Mouse (Mus musculus) MEL (cell line): ENCODE measurements around the gene Tmem54. TPM values are rescaled to one million over a fixed set of nuclear protein-coding genes. Genes with fewer than 3 reads are reported as not detected.

Source experiments
- DNase-seq: peaks from one replicate; pipeline ENCODE4 v3.0.0; 2011; ENCODE audit warnings: low read depth, low spot score
- H3K27ac ChIP-seq: 2 replicates; pipeline ENCODE4 v1.5.1; 2012; ENCODE audit warnings: low read depth, mild to moderate bottlenecking, control low read depth, low read length, moderate library complexity; ENCODE audit not compliant: control insufficient read depth
- H3K27me3 ChIP-seq, 2 experiments: fragments of 150-350 bp in 1 of 2; sonication (generic) in 1 of 2; 2 replicates each; pipeline ENCODE4 v1.6.1; 2012; ENCODE audit warnings: low read length in 2 of 2, mild to moderate bottlenecking in 2 of 2, improper control_type of control experiment in 1 of 2, moderate library complexity in 1 of 2; ENCODE audit not compliant: insufficient read depth in 2 of 2, control insufficient read depth in 1 of 2
- H3K36me3 ChIP-seq, 2 experiments: 2 replicates each; pipeline ENCODE4 v1.6.1; 2012 to 2014; ENCODE audit warnings: low read length in 2 of 2, improper control_type of control experiment in 1 of 2, inconsistent platforms in 1 of 2, mild to moderate bottlenecking in 1 of 2; ENCODE audit not compliant: insufficient read depth in 2 of 2, control insufficient read depth in 1 of 2
- H3K4me1 ChIP-seq, 2 experiments: fragments of 150-350 bp in 1 of 2; sonication (generic) in 1 of 2; 2 replicates each; pipeline ENCODE4 v1.6.1; 2012; ENCODE audit warnings: low read length in 2 of 2, improper control_type of control experiment in 1 of 2, mild to moderate bottlenecking in 1 of 2; ENCODE audit not compliant: insufficient read depth in 2 of 2, control insufficient read depth in 1 of 2
- H3K4me3 ChIP-seq, 2 experiments: fragments of 150-350 bp in 1 of 2; sonication (generic) in 1 of 2; 2 replicates each; pipeline ENCODE4 v1.5.1; 2012; ENCODE audit warnings: low read depth in 2 of 2, low read length in 2 of 2, mild to moderate bottlenecking in 2 of 2, moderate library complexity in 2 of 2, control low read depth in 1 of 2, improper control_type of control experiment in 1 of 2; ENCODE audit not compliant: control insufficient read depth in 1 of 2, insufficient read depth in 1 of 2
- H3K79me2 ChIP-seq: 2 replicates; pipeline ENCODE4 v1.6.1; 2012; ENCODE audit warnings: mild to moderate bottlenecking, low read length, moderate library complexity; ENCODE audit not compliant: control insufficient read depth, poor library complexity, insufficient read depth
- H3K9ac ChIP-seq: 2 replicates; pipeline ENCODE4 v1.6.1; 2012; ENCODE audit warnings: low read depth, mild to moderate bottlenecking, control low read depth, low read length, moderate library complexity; ENCODE audit not compliant: control insufficient read depth, poor library complexity, severe bottlenecking
- H3K9me3 ChIP-seq: fragments of 150-350 bp; sonication (generic); replicated peaks from 2 replicates; pipeline ENCODE4 v1.6.1; 2012; ENCODE audit warnings: mild to moderate bottlenecking, low read length, improper control_type of control experiment, moderate library complexity; ENCODE audit not compliant: insufficient read depth
- BHLHE40 ChIP-seq: IDR thresholded peaks from 2 replicates; pipeline ENCODE4 v1.6.1; 2012; ENCODE audit warnings: low read depth, mild to moderate bottlenecking, inconsistent platforms, low read length, improper control_type of control experiment, borderline replicate concordance
- CHD2 ChIP-seq: IDR thresholded peaks from 2 replicates; pipeline ENCODE4 v1.6.1; 2011; ENCODE audit warnings: low read length, improper control_type of control experiment
- E2F4 ChIP-seq: IDR thresholded peaks from 2 replicates; pipeline ENCODE4 v1.6.1; 2011; ENCODE audit warnings: low read depth, low read length, improper control_type of control experiment, borderline replicate concordance
- ELF1 ChIP-seq: IDR thresholded peaks from 2 replicates; pipeline ENCODE4 v1.6.1; 2014; ENCODE audit warnings: low read depth, mild to moderate bottlenecking, inconsistent platforms, low read length, improper control_type of control experiment, moderate library complexity
- EP300 ChIP-seq, 2 experiments: IDR thresholded peaks; 2 replicates each; pipeline ENCODE4 v1.6.1; 2011; ENCODE audit warnings: improper control_type of control experiment in 2 of 2, low read length in 2 of 2, low read depth in 1 of 2, mild to moderate bottlenecking in 1 of 2
- GABPA ChIP-seq: IDR thresholded peaks from 2 replicates; pipeline ENCODE4 v1.6.1; 2012; ENCODE audit warnings: low read depth, mild to moderate bottlenecking, inconsistent platforms, low read length, improper control_type of control experiment, moderate library complexity
- GATA1 ChIP-seq: IDR thresholded peaks from 2 replicates; pipeline ENCODE4 v1.6.1; 2011; ENCODE audit warnings: low read depth, low read length, improper control_type of control experiment
- JUND ChIP-seq: IDR thresholded peaks from 2 replicates; pipeline ENCODE4 v1.6.1; 2011; ENCODE audit warnings: low read depth, mild to moderate bottlenecking, improper control_type of control experiment, low read length
- KAT2A ChIP-seq: conservative IDR thresholded peaks from 2 replicates; pipeline ENCODE4 v1.6.1; 2012; ENCODE audit warnings: low read depth, low read length, improper control_type of control experiment, inconsistent platforms
- MYB ChIP-seq: IDR thresholded peaks from 2 replicates; pipeline ENCODE4 v1.6.1; 2011; ENCODE audit warnings: mild to moderate bottlenecking, low read depth, low read length, improper control_type of control experiment
- MYC ChIP-seq: IDR thresholded peaks from 2 replicates; pipeline ENCODE4 v1.6.1; 2011; ENCODE audit warnings: low read depth, mild to moderate bottlenecking, low read length, improper control_type of control experiment, moderate library complexity
- NELFE ChIP-seq: IDR thresholded peaks from 2 replicates; pipeline ENCODE4 v1.6.1; 2011; ENCODE audit warnings: low read depth, low read length, improper control_type of control experiment
- POLR2AphosphoS2 ChIP-seq: IDR thresholded peaks from 2 replicates; pipeline ENCODE4 v1.6.1; 2011; ENCODE audit warnings: low read length, improper control_type of control experiment
- POLR2AphosphoS5 ChIP-seq: IDR thresholded peaks from 2 replicates; pipeline ENCODE4 v1.6.1; 2012; ENCODE audit warnings: low read depth, borderline replicate concordance, mild to moderate bottlenecking, inconsistent platforms, low read length, moderate library complexity, mixed read lengths
- RAD21 ChIP-seq: IDR thresholded peaks from 2 replicates; pipeline ENCODE4 v1.6.1; 2011; ENCODE audit warnings: mild to moderate bottlenecking, low read depth, low read length, improper control_type of control experiment
- RCOR1 ChIP-seq: IDR thresholded peaks from 2 replicates; pipeline ENCODE4 v1.6.1; 2012; ENCODE audit warnings: low read depth, mild to moderate bottlenecking, inconsistent platforms, low read length, improper control_type of control experiment
- USF2 ChIP-seq, 2 experiments: IDR thresholded peaks; 2 replicates each; pipeline ENCODE4 v1.6.1; 2011 to 2012; ENCODE audit warnings: improper control_type of control experiment in 2 of 2, low read length in 2 of 2, borderline replicate concordance in 1 of 2, inconsistent platforms in 1 of 2, low read depth in 1 of 2, mild to moderate bottlenecking in 1 of 2; ENCODE audit not compliant: insufficient read depth in 1 of 2
- ZMIZ1 ChIP-seq: IDR thresholded peaks from 2 replicates; pipeline ENCODE4 v1.6.1; 2012; ENCODE audit warnings: low read depth, mild to moderate bottlenecking, inconsistent platforms, low read length, improper control_type of control experiment, moderate library complexity
- polyA plus RNA-seq, 2 experiments: library from polyadenylated mRNA; stranded (reverse) in 1 of 2; unstranded in 1 of 2; fragments of >175 nt in 1 of 2; fragments of >200 nt in 1 of 2; gene quantifications; 2 replicates each; pipeline versions ENCODE4 v1.2.1 to v1.2.4; 2012; ENCODE audit warnings: low replicate concordance in 2 of 2, low read depth in 1 of 2; ENCODE audit not compliant: insufficient read length in 2 of 2, insufficient read depth in 1 of 2, missing spikeins in 1 of 2
- total RNA-seq: library from RNA; depleted of rRNA; stranded (reverse); fragments of 300-350 nt; gene quantifications from 2 replicates; pipeline ENCODE4 v1.2.3, GENCODE M21; 2012

Gene Tmem54
- total and polyA plus RNA-seq, 3 experiments, result not detected

GRCm38 (mm10) chr4:129122719-129123118, 17.4 kb downstream of the Tmem54 start:
- TF ChIP-seq USF2 (IDR thresholded peaks at IDR 0.05; ENCODE audit: borderline replicate concordance in 1 of 2, insufficient read depth in 1 of 2, low read depth in 1 of 2, low read length in 2 of 2) (no peak), E2F4 (no peak), GABPA (no peak), RAD21 (no peak), GATA1 (no peak), JUND (no peak), MYC (no peak)
- TF ChIP-seq, all 39 proteins: peak for 0
- Histone ChIP-seq H3K27ac (no peak overlapping the region), H3K4me3 (no peak overlapping the region), H3K27me3 (0 out of 4 replicates have a peak, but pooled peaks cover 0 to 1% of the 10 kb centered on the region in 2 experiments), H3K36me3 (peaks cover 0 to 3% of the 10 kb centered on the region in 2 experiments; a peak in 1 of 4 replicates), H3K9ac (no peak overlapping the region), H3K4me1 (peaks cover 0 to 10% of the 10 kb centered on the region in 2 experiments; a peak in 2 of 4 replicates), H3K79me2 (no peaks in the 10 kb centered on the region; the same call in 1 of the 2 replicates), H3K9me3 (no peaks in the 10 kb centered on the region)
- no peak for DNase-seq

GRCm38 (mm10) chr4:129124652-129125146, 19.4 kb downstream of the Tmem54 start:
- Histone ChIP-seq H3K27ac (no peak overlapping the region), H3K27me3 (0 out of 4 replicates have a peak, but pooled peaks cover 0 to under 1% of the 10 kb centered on the region in 2 experiments), H3K4me1 (peaks cover 5 to 17% of the 10 kb centered on the region in 2 experiments; a peak in 3 of 4 replicates), H3K9ac (no peak overlapping the region), H3K36me3 (peaks cover 0 to 3% of the 10 kb centered on the region in 2 experiments; a peak in 1 of 4 replicates), H3K4me3 (no peak overlapping the region), H3K9me3 (no peaks in the 10 kb centered on the region), H3K79me2 (no peaks in the 10 kb centered on the region; the same call in 1 of the 2 replicates)
- no peak for DNase-seq
- no peak for TF ChIP-seq KAT2A
- TF ChIP-seq EP300 (IDR thresholded peaks at IDR 0.05; ENCODE audit: low read depth in 1 of 2, low read length in 2 of 2), result no peak
- TF ChIP-seq E2F4, result no peak
- TF ChIP-seq BHLHE40, result no peak
- no peak for TF ChIP-seq ZMIZ1
- no peak for TF ChIP-seq RCOR1
- TF ChIP-seq GABPA, result no peak
- no peak for TF ChIP-seq RAD21
- no peak for TF ChIP-seq POLR2AphosphoS5
- TF ChIP-seq NELFE, result no peak
- TF ChIP-seq CHD2, result no peak
- TF ChIP-seq POLR2AphosphoS2, result no peak
- no peak for TF ChIP-seq ELF1
- no peak for TF ChIP-seq GATA1
- no peak for TF ChIP-seq MYB
